Mouse (Mus musculus): Measurements from ENCODE around the gene Ttll5. TPM values are rescaled to one million over a fixed set of nuclear protein-coding genes. Genes with fewer than 3 reads are reported as not detected.

The Ttll5 gene
- polyA plus RNA-seq, 1 experiment: 88.4 TPM

GRCm38 (mm10) chr12:86015114-86015513 lies 190.7 kb downstream of the Ttll5 start:
- no peak for TF ChIP-seq CTCF (IDR thresholded peaks at IDR 0.05; ENCODE audit: borderline replicate concordance, insufficient read depth, low read depth, low read length)
- no peak overlapping the region for H3K27ac ChIP-seq (ENCODE audit: insufficient read depth, low read length)
- no peak overlapping the region for H3K4me3 ChIP-seq (replicated peaks; ENCODE audit: insufficient read depth, low read depth, low read length)
- no peaks in the 10 kb centered on the region; the same call in 1 of the 2 replicates for H3K4me1 ChIP-seq (ENCODE audit: control insufficient read depth, insufficient read depth, low read length)
- DNase-seq: no peak
- H3K27me3 ChIP-seq (ENCODE audit: control insufficient read depth, insufficient read depth, low read length): no peaks in the 10 kb centered on the region
- 71% methylated on average over 2 of the region's 2 CpGs for WGBS

DNA sequence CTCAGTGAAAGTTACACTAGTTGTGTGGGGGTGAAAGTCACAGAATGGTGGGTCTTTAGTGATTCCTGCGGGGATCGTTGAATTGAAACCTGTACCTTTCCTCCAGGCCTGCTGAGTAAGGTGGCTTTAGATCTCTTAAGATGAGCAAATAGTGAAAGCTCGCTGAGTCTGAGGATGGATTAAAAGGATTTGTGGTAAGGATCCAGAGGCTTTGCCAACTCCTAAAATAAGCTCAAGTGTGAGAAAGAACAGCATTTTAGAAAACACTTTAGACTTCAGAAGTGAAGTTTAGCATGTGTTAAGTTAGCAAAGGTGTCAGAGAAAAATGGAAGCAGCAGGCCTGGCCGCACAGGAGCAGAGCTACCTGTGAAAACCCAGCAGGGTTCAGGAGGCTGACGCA lies 192.9 kb downstream of the Ttll5 start:
- no peaks in the 10 kb centered on the region for H3K27me3 ChIP-seq (ENCODE audit: control insufficient read depth, insufficient read depth, low read length)
- no peaks in the 10 kb centered on the region; the same call in 1 of the 2 replicates for H3K4me1 ChIP-seq (ENCODE audit: control insufficient read depth, insufficient read depth, low read length)
- no peak overlapping the region for H3K27ac ChIP-seq (ENCODE audit: insufficient read depth, low read length)
- TF ChIP-seq POLR2A (IDR thresholded peaks at IDR 0.05; ENCODE audit: borderline replicate concordance, insufficient read depth, low read length) (no peak), CTCF (IDR thresholded peaks at IDR 0.05; ENCODE audit: borderline replicate concordance, insufficient read depth, low read depth, low read length) (no peak)
- no peak overlapping the region for H3K4me3 ChIP-seq (replicated peaks; ENCODE audit: insufficient read depth, low read depth, low read length)
- WGBS: 81% methylated on average over 5 of the region's 5 CpGs
- no peak for DNase-seq

DNA sequence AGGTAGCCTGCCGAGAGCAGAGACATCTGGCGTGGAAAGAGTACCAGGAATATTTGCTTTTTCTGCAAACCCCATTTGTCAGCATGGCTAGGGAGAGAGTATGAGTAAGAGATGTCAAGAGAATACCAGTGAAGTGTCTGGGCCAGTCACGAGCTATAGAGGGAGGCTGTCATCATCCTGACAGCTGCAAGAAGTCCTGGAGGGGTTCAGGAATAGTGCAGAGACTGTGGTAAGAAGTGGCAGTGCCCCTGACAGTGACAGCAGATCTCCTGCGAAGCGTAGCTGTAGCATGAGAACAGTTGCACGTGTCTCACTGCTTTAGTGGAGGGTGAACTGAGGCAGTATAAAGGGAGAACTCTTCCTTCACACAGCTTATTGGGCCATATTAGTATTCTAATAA lies 197.1 kb downstream of the Ttll5 start:
- WGBS: 87% methylated on average over 6 of the region's 6 CpGs

DNA sequence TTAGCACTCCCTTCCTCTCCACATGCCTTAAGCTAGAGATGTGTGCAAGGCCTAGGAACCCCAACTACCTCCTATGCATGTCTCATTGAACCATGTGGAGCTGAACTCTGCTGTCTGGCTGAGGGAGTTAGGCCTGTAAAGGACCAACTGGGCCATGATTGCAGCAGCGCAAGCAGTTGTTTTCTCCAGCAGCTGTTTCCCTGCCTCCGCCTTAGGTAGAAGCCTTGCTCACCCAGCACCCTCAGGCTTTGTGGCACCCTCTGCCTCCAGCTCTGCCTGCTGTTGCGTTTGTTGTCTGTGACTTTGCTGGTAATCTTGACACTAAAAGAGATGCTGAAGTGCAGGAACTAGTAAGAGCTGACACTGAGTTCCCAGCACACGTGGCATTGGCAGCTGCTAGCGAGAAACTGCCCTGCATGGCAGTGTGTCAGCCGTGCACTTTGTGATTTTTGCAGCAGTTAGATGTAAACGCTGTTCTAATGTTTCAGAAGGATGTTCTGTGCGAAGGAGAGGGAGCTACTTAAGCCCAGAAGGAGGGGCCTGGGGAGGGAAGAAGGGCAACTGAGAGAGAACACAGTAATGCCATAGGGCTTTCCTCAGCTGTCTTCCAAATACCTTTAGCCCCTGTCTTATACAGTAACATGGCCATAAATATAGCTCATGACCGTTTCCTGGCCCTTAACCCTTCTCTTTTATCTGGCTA lies 198.0 kb downstream of the Ttll5 start:
- H3K27ac ChIP-seq (ENCODE audit: insufficient read depth, low read length): no peak overlapping the region
- WGBS: 85% methylated on average over 9 of the region's 9 CpGs
- no peak for DNase-seq
- TF ChIP-seq CTCF (IDR thresholded peaks at IDR 0.05; ENCODE audit: borderline replicate concordance, insufficient read depth, low read depth, low read length): no peak
- no peak for TF ChIP-seq POLR2A (IDR thresholded peaks at IDR 0.05; ENCODE audit: borderline replicate concordance, insufficient read depth, low read length)
- H3K4me1 ChIP-seq (ENCODE audit: control insufficient read depth, insufficient read depth, low read length): peaks cover 18% of the 10 kb centered on the region
- no peaks in the 10 kb centered on the region for H3K27me3 ChIP-seq (ENCODE audit: control insufficient read depth, insufficient read depth, low read length)
- H3K4me3 ChIP-seq (replicated peaks; ENCODE audit: insufficient read depth, low read depth, low read length): no peak overlapping the region

More for the DNA sequence above, 197.1 kb downstream of the Ttll5 start:
- Histone ChIP-seq H3K27ac (ENCODE audit: insufficient read depth, low read length) (no peak overlapping the region), H3K4me1 (ENCODE audit: control insufficient read depth, insufficient read depth, low read length) (peaks cover 12% of the 10 kb centered on the region), H3K4me3 (replicated peaks; ENCODE audit: insufficient read depth, low read depth, low read length) (no peak overlapping the region), H3K27me3 (ENCODE audit: control insufficient read depth, insufficient read depth, low read length) (no peaks in the 10 kb centered on the region)
- TF ChIP-seq POLR2A (IDR thresholded peaks at IDR 0.05; ENCODE audit: borderline replicate concordance, insufficient read depth, low read length) (no peak), CTCF (IDR thresholded peaks at IDR 0.05; ENCODE audit: borderline replicate concordance, insufficient read depth, low read depth, low read length) (no peak)
- no peak for DNase-seq

DNA sequence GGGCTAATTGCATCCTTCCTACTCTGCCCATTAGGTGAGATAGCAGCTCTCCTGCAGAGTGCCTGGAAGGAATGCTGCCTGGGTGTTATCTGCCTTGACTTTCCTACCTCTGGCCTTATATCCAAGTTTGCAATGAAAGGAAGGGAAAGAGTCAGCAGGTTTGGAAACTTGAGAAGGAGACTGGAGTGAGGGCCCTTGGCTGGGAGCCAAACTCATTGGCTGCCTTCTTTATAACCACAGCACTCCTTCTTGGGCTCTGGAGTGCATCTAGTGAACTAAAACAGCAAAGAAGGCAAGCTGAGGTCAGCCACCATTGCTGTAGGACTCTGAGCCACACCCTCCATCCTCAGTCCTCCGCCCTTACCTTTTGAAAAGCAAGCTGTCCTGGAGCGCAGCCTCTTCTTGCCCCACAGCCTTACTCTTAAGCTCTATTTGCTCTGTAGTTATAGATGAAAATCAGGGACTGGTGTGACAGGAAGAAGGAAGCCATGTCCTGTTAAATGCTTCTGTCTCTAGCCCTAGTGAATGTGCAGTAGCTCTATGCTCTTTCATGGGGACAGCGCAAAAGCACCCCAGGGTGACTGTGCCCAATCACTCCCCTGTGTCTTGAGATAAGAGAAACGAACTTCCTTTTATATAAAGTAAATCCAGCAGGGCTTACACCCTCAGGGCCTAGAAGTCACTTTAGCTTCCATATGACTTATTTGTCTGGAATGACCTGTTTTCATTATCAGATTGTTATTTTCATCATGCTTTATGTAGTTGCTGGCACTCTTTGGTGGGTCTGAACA lies 198.8 kb downstream of the Ttll5 start:
- no peaks in the 10 kb centered on the region for H3K27me3 ChIP-seq (ENCODE audit: control insufficient read depth, insufficient read depth, low read length)
- TF ChIP-seq POLR2A (IDR thresholded peaks at IDR 0.05; ENCODE audit: borderline replicate concordance, insufficient read depth, low read length) (no peak), CTCF (IDR thresholded peaks at IDR 0.05; ENCODE audit: borderline replicate concordance, insufficient read depth, low read depth, low read length) (no peak)
- WGBS: 95% methylated on average over 4 of the region's 4 CpGs
- no peak for DNase-seq
- no peak overlapping the region for H3K4me3 ChIP-seq (replicated peaks; ENCODE audit: insufficient read depth, low read depth, low read length)
- H3K4me1 ChIP-seq (ENCODE audit: control insufficient read depth, insufficient read depth, low read length): peaks cover 18% of the 10 kb centered on the region
- no peak overlapping the region for H3K27ac ChIP-seq (ENCODE audit: insufficient read depth, low read length)

DNA sequence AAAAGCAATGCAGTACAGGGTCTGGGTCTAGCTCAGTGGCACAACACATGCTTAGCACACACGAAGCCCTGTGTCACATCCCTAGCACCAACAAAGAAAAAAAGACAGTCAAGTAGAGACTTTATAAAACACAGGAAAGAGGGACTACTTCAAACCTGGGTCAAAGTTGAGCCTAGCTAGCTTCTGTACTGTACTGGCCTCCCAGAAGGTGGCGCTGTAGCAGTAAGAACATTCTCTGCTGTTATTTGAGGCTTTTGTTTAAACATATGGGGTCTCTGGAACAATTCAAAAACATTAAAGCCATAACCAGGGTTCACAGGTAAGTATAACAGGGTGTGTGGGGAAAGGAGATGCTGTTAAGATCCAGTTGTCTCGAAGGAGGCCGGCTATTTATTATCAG lies 200.0 kb downstream of the Ttll5 start:
- H3K4me3 ChIP-seq (replicated peaks; ENCODE audit: insufficient read depth, low read depth, low read length): no peak overlapping the region
- DNase-seq: peak in 1 of 2 experiments; percentile 42
- no peak overlapping the region for H3K27ac ChIP-seq (ENCODE audit: insufficient read depth, low read length)
- TF ChIP-seq POLR2A (IDR thresholded peaks at IDR 0.05; ENCODE audit: borderline replicate concordance, insufficient read depth, low read length) (no peak), CTCF (IDR thresholded peaks at IDR 0.05; ENCODE audit: borderline replicate concordance, insufficient read depth, low read depth, low read length) (peak; percentile 54; the same call in 1 of the 2 replicates)
- H3K27me3 ChIP-seq (ENCODE audit: control insufficient read depth, insufficient read depth, low read length): no peaks in the 10 kb centered on the region
- H3K4me1 ChIP-seq (ENCODE audit: control insufficient read depth, insufficient read depth, low read length): peaks cover 18% of the 10 kb centered on the region
- 76% methylated on average over 4 of the region's 4 CpGs for WGBS

DNA sequence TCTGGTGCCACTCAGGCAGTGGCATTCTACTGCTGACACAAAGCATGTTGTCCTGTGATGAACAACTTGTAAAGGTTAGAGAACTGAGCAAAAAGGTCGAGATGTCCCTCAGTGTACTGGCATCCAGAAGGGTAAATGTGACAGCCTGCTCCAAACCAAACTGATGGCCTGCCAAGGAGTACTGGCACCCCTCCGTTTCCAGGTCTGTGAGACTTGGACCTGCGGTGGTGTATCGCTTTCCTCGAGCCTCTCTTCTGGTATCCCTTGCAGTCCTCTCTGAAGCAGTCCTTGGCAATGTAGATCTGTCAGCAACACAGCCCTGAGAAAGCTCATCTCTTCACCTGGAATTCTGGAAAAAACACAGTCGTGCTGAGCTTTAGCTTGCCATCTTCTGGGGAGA lies 201.0 kb downstream of the Ttll5 start:
- Histone ChIP-seq H3K4me1 (ENCODE audit: control insufficient read depth, insufficient read depth, low read length) (peaks cover 18% of the 10 kb centered on the region), H3K4me3 (replicated peaks; ENCODE audit: insufficient read depth, low read depth, low read length) (no peak overlapping the region), H3K27me3 (ENCODE audit: control insufficient read depth, insufficient read depth, low read length) (no peaks in the 10 kb centered on the region), H3K27ac (ENCODE audit: insufficient read depth, low read length) (peak overlapping the region; percentile 63; the same call in 1 of the 2 replicates)
- peak; percentile 82 to 88 for DNase-seq
- WGBS: 9% methylated on average over 6 of the region's 6 CpGs
- TF ChIP-seq POLR2A (IDR thresholded peaks at IDR 0.05; ENCODE audit: borderline replicate concordance, insufficient read depth, low read length) (no peak), CTCF (IDR thresholded peaks at IDR 0.05; ENCODE audit: borderline replicate concordance, insufficient read depth, low read depth, low read length) (no peak)

DNA sequence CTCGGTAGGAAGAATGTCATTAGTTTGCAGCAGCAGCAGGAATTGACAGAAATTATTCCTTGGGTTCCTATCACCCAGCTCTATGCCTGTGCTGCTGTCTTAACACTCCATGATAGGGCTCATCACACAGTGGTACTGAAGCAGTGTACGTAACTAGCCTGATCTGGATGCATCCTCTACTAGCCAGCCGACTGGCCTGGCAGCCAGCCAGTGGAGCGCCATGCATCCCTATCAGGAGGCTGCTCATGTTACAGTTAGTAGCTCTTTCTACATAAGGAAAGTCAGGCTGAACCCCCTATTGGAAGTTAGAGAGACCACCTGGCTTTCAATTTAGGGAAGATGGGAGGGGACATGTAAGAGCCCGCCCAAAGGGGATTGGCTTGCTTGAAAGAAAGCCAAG lies 202.5 kb downstream of the Ttll5 start:
- TF ChIP-seq POLR2A (IDR thresholded peaks at IDR 0.05; ENCODE audit: borderline replicate concordance, insufficient read depth, low read length) (no peak), CTCF (IDR thresholded peaks at IDR 0.05; ENCODE audit: borderline replicate concordance, insufficient read depth, low read depth, low read length) (no peak)
- Histone ChIP-seq H3K4me1 (ENCODE audit: control insufficient read depth, insufficient read depth, low read length) (peaks cover 18% of the 10 kb centered on the region), H3K27me3 (ENCODE audit: control insufficient read depth, insufficient read depth, low read length) (no peaks in the 10 kb centered on the region), H3K4me3 (replicated peaks; ENCODE audit: insufficient read depth, low read depth, low read length) (no peak overlapping the region), H3K27ac (ENCODE audit: insufficient read depth, low read length) (no peak overlapping the region)
- WGBS: 60% methylated on average over 5 of the region's 5 CpGs
- peak; percentile 39 to 56 for DNase-seq

Data from cerebellum, adult 2 months (tissue).